Mouse (Mus musculus): ENCODE results near the gene Cacnb2. TPM values are rescaled to one million over a fixed set of nuclear protein-coding genes. Genes with fewer than 3 reads are reported as not detected.

Gene Cacnb2
- polyA plus RNA-seq, 1 experiment from 2014 or later = 12.2 TPM

- WGBS (ENCODE audit: insufficient replicate concordance) = 74% methylated on average over 1 of the region's 1 CpGs
- no peak overlapping the region for H3K4me2 ChIP-seq
- no peaks in the 10 kb centered on the region for H3K4me1 ChIP-seq (ENCODE audit: control insufficient read depth, insufficient read depth, low read length)
- H3K9me3 ChIP-seq (replicated peaks; ENCODE audit: control insufficient read depth, low read length) = no peaks in the 10 kb centered on the region
- no peak overlapping the region for H3K4me3 ChIP-seq (ENCODE audit: low read depth, low read length)
- no peaks in the 10 kb centered on the region for H3K36me3 ChIP-seq (ENCODE audit: control insufficient read depth, insufficient read depth, low read length)
- H3K27me3 ChIP-seq (ENCODE audit: control insufficient read depth, insufficient read depth, low read length) = no peaks in the 10 kb centered on the region
- no peak overlapping the region for H3K27ac ChIP-seq (ENCODE audit: low read depth, low read length)
- H3K9ac ChIP-seq (ENCODE audit: low read depth, low read length) = no peak overlapping the region
- ATAC-seq (replicated peaks; ENCODE audit: insufficient number of reproducible peaks, low FRiP score, low TSS enrichment) = no peak
Measured at GRCm38 (mm10) chr2:14847188-14847587, 244.3 kb downstream of the Cacnb2 start.

- Histone ChIP-seq H3K27ac (ENCODE audit: low read depth, low read length) (no peak overlapping the region), H3K36me3 (ENCODE audit: control insufficient read depth, insufficient read depth, low read length) (no peaks in the 10 kb centered on the region), H3K4me3 (ENCODE audit: low read depth, low read length) (no peak overlapping the region), H3K9ac (ENCODE audit: low read depth, low read length) (no peak overlapping the region), H3K4me1 (ENCODE audit: control insufficient read depth, insufficient read depth, low read length) (no peaks in the 10 kb centered on the region), H3K4me2 (no peak overlapping the region), H3K9me3 (replicated peaks; ENCODE audit: control insufficient read depth, low read length) (no peaks in the 10 kb centered on the region), H3K27me3 (ENCODE audit: control insufficient read depth, insufficient read depth, low read length) (no peaks in the 10 kb centered on the region)
- no peak for ATAC-seq (replicated peaks; ENCODE audit: insufficient number of reproducible peaks, low FRiP score, low TSS enrichment)
- 80% methylated on average over 1 of the region's 1 CpGs for WGBS (ENCODE audit: insufficient replicate concordance)
Measured at GRCm38 (mm10) chr2:14850831-14851230, 247.9 kb downstream of the Cacnb2 start.

- WGBS (ENCODE audit: insufficient replicate concordance) = 82% methylated on average over 1 of the region's 1 CpGs
- Histone ChIP-seq H3K4me1 (ENCODE audit: control insufficient read depth, insufficient read depth, low read length) (no peaks in the 10 kb centered on the region), H3K27me3 (ENCODE audit: control insufficient read depth, insufficient read depth, low read length) (no peaks in the 10 kb centered on the region), H3K27ac (ENCODE audit: low read depth, low read length) (no peak overlapping the region), H3K9ac (ENCODE audit: low read depth, low read length) (no peak overlapping the region), H3K4me2 (no peak overlapping the region), H3K36me3 (ENCODE audit: control insufficient read depth, insufficient read depth, low read length) (no peaks in the 10 kb centered on the region), H3K4me3 (ENCODE audit: low read depth, low read length) (no peak overlapping the region), H3K9me3 (replicated peaks; ENCODE audit: control insufficient read depth, low read length) (no peaks in the 10 kb centered on the region)
- ATAC-seq (replicated peaks; ENCODE audit: insufficient number of reproducible peaks, low FRiP score, low TSS enrichment) = no peak
Measured at GRCm38 (mm10) chr2:14851383-14851782, 248.5 kb downstream of the Cacnb2 start.

GRCm38 (mm10) chr2:14854054-14854453, 251.2 kb downstream of the Cacnb2 start:
- no peak for ATAC-seq (replicated peaks; ENCODE audit: insufficient number of reproducible peaks, low FRiP score, low TSS enrichment)
- H3K4me3 ChIP-seq (ENCODE audit: low read depth, low read length) = no peak overlapping the region
- H3K9me3 ChIP-seq (replicated peaks; ENCODE audit: control insufficient read depth, low read length) = no peaks in the 10 kb centered on the region
- 89% methylated on average over 2 of the region's 2 CpGs for WGBS (ENCODE audit: insufficient replicate concordance)
- H3K36me3 ChIP-seq (ENCODE audit: control insufficient read depth, insufficient read depth, low read length) = no peaks in the 10 kb centered on the region
- H3K27ac ChIP-seq (ENCODE audit: low read depth, low read length) = no peak overlapping the region
- no peak overlapping the region for H3K9ac ChIP-seq (ENCODE audit: low read depth, low read length)
- no peak overlapping the region for H3K4me2 ChIP-seq
- no peaks in the 10 kb centered on the region for H3K4me1 ChIP-seq (ENCODE audit: control insufficient read depth, insufficient read depth, low read length)
- H3K27me3 ChIP-seq (ENCODE audit: control insufficient read depth, insufficient read depth, low read length) = no peaks in the 10 kb centered on the region

- Histone ChIP-seq H3K27ac (ENCODE audit: low read depth, low read length) (no peak overlapping the region), H3K9ac (ENCODE audit: low read depth, low read length) (no peak overlapping the region), H3K9me3 (replicated peaks; ENCODE audit: control insufficient read depth, low read length) (no peaks in the 10 kb centered on the region), H3K4me3 (ENCODE audit: low read depth, low read length) (no peak overlapping the region), H3K4me1 (ENCODE audit: control insufficient read depth, insufficient read depth, low read length) (0 out of 2 replicates have a peak, but pooled peaks cover 2% of the 10 kb centered on the region), H3K36me3 (ENCODE audit: control insufficient read depth, insufficient read depth, low read length) (no peaks in the 10 kb centered on the region), H3K27me3 (ENCODE audit: control insufficient read depth, insufficient read depth, low read length) (no peaks in the 10 kb centered on the region), H3K4me2 (no peak overlapping the region)
- no peak for ATAC-seq (replicated peaks; ENCODE audit: insufficient number of reproducible peaks, low FRiP score, low TSS enrichment)
- WGBS (ENCODE audit: insufficient replicate concordance) = 89% methylated on average over 1 of the region's 1 CpGs
Measured at GRCm38 (mm10) chr2:14858301-14858700, 255.4 kb downstream of the Cacnb2 start.

- H3K4me2 ChIP-seq = no peak overlapping the region
- no peak overlapping the region for H3K27ac ChIP-seq (ENCODE audit: low read depth, low read length)
- H3K9me3 ChIP-seq (replicated peaks; ENCODE audit: control insufficient read depth, low read length) = no peaks in the 10 kb centered on the region
- whole genome bisulfite sequencing (ENCODE audit: insufficient replicate concordance) = 78% methylated on average over 3 of the region's 3 CpGs
- H3K9ac ChIP-seq (ENCODE audit: low read depth, low read length) = no peak overlapping the region
- 0 out of 2 replicates have a peak, but pooled peaks cover 2% of the 10 kb centered on the region for H3K4me1 ChIP-seq (ENCODE audit: control insufficient read depth, insufficient read depth, low read length)
- H3K4me3 ChIP-seq (ENCODE audit: low read depth, low read length) = no peak overlapping the region
- ATAC-seq (replicated peaks; ENCODE audit: insufficient number of reproducible peaks, low FRiP score, low TSS enrichment) = no peak
- H3K36me3 ChIP-seq (ENCODE audit: control insufficient read depth, insufficient read depth, low read length) = no peaks in the 10 kb centered on the region
- H3K27me3 ChIP-seq (ENCODE audit: control insufficient read depth, insufficient read depth, low read length) = no peaks in the 10 kb centered on the region
Measured at GRCm38 (mm10) chr2:14860350-14860749, 257.5 kb downstream of the Cacnb2 start.

- Histone ChIP-seq H3K27me3 (ENCODE audit: control insufficient read depth, insufficient read depth, low read length) (no peaks in the 10 kb centered on the region), H3K9me3 (replicated peaks; ENCODE audit: control insufficient read depth, low read length) (no peaks in the 10 kb centered on the region), H3K27ac (ENCODE audit: low read depth, low read length) (no peak overlapping the region), H3K4me3 (ENCODE audit: low read depth, low read length) (no peak overlapping the region), H3K36me3 (ENCODE audit: control insufficient read depth, insufficient read depth, low read length) (no peaks in the 10 kb centered on the region), H3K4me1 (ENCODE audit: control insufficient read depth, insufficient read depth, low read length) (0 out of 2 replicates have a peak, but pooled peaks cover 2% of the 10 kb centered on the region), H3K9ac (ENCODE audit: low read depth, low read length) (no peak overlapping the region), H3K4me2 (no peak overlapping the region)
- ATAC-seq (replicated peaks; ENCODE audit: insufficient number of reproducible peaks, low FRiP score, low TSS enrichment) = no peak
- WGBS (ENCODE audit: insufficient replicate concordance) = 48% methylated on average over 2 of the region's 2 CpGs
Measured at GRCm38 (mm10) chr2:14861613-14862012, 258.7 kb downstream of the Cacnb2 start.

GRCm38 (mm10) chr2:14862981-14863380, 260.1 kb downstream of the Cacnb2 start:
- no peak overlapping the region for H3K4me2 ChIP-seq

GRCm38 (mm10) chr2:14873116-14873515, 270.2 kb downstream of the Cacnb2 start:
- Histone ChIP-seq H3K9ac (ENCODE audit: low read depth, low read length) (no peak overlapping the region), H3K4me2 (no peak overlapping the region; the same call in 1 of the 2 replicates), H3K27ac (ENCODE audit: low read depth, low read length) (no peak overlapping the region), H3K9me3 (replicated peaks; ENCODE audit: control insufficient read depth, low read length) (no peaks in the 10 kb centered on the region), H3K4me1 (ENCODE audit: control insufficient read depth, insufficient read depth, low read length) (peaks cover 15% of the 10 kb centered on the region), H3K27me3 (ENCODE audit: control insufficient read depth, insufficient read depth, low read length) (no peaks in the 10 kb centered on the region), H3K4me3 (ENCODE audit: low read depth, low read length) (no peak overlapping the region), H3K36me3 (ENCODE audit: control insufficient read depth, insufficient read depth, low read length) (no peaks in the 10 kb centered on the region)
- WGBS (ENCODE audit: insufficient replicate concordance) = 64% methylated on average over 1 of the region's 1 CpGs
- ATAC-seq (replicated peaks; ENCODE audit: insufficient number of reproducible peaks, low FRiP score, low TSS enrichment) = no peak

More at GRCm38 (mm10) chr2:14862981-14863380, 260.1 kb downstream of the Cacnb2 start:
- Histone ChIP-seq H3K36me3 (ENCODE audit: control insufficient read depth, insufficient read depth, low read length) (no peaks in the 10 kb centered on the region), H3K4me1 (ENCODE audit: control insufficient read depth, insufficient read depth, low read length) (0 out of 2 replicates have a peak, but pooled peaks cover 2% of the 10 kb centered on the region), H3K9ac (ENCODE audit: low read depth, low read length) (no peak overlapping the region), H3K27ac (ENCODE audit: low read depth, low read length) (no peak overlapping the region), H3K4me3 (ENCODE audit: low read depth, low read length) (no peak overlapping the region), H3K27me3 (ENCODE audit: control insufficient read depth, insufficient read depth, low read length) (no peaks in the 10 kb centered on the region), H3K9me3 (replicated peaks; ENCODE audit: control insufficient read depth, low read length) (no peaks in the 10 kb centered on the region)
- no peak for ATAC-seq (replicated peaks; ENCODE audit: insufficient number of reproducible peaks, low FRiP score, low TSS enrichment)
- WGBS (ENCODE audit: insufficient replicate concordance) = 32% methylated on average over 1 of the region's 1 CpGs

All from heart, embryonic 11.5 days (tissue).